Mouse (Mus musculus): ENCODE measurements around the gene Tnrc6b.
A peak's percentile ranks its signal among the peaks of the same experiment; 100 is the strongest.
"Not testable (repeated sequence)": the region's sequence is repeated elsewhere in the genome, so short reads cannot be mapped to it uniquely, and the experiment has no call there.

Tnrc6b gene

DNA sequence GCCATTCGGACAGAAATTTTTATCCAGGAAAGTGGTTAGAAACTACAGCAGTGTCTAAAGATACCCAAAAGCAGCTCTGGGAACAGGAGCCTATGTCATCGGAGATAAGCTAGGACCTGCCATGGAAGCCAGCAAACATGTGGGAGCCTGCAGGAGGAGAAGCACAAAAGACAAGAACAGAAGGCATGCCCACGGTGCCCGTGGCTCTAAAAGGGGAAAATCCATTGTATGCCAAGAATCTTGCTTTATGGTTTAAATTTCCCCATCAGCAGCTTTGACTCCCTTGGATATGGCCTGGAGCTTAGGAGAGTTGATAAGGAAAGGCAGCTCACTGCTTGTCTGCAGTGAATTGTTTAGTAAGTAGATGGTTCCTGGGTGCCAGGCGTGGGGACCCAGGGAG lies 8.2 kb upstream of the Tnrc6b start:
- DNase-seq = no peak

DNA sequence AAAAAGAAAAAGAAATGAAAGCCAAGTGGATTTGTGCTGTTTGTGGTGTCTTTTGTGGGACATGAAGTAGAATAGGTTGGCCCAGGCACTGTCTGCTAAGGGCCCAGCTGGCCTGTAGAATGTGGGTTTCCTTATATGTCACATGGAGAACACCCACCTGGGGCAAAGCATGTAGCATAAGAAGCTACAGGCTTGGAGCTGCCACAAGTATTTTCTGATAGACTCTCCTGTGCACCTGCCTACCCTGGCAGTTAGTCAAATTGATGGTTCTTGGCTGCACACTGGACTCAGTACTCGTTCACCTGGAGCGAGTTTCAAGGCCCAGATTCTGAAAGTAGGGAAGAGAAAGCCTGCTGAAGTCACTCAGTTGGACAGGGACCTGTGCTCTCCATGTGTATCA lies 7.6 kb upstream of the Tnrc6b start:
- DNase-seq = peak; percentile 54

DNA sequence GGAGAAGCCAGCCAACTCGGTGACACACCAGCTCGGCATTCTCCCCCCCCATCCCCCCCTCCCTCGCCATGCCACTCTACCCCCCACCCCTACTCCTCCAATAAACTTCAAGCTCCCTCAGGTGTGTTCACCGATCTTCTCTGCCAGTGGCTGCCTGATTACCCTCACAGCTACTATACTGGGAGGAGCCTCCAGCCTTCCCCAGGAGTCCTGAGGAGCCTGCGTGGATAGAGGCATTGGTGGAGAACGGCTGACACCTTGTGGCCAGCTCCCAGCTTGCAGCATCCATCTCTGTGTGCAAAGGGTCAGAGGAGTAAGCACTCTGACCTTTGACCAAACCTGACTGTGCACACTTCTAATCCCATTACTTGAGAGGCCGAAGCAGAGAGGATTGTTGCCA lies 6.8 kb upstream of the Tnrc6b start:
- peak; percentile 91 for DNase-seq

DNA sequence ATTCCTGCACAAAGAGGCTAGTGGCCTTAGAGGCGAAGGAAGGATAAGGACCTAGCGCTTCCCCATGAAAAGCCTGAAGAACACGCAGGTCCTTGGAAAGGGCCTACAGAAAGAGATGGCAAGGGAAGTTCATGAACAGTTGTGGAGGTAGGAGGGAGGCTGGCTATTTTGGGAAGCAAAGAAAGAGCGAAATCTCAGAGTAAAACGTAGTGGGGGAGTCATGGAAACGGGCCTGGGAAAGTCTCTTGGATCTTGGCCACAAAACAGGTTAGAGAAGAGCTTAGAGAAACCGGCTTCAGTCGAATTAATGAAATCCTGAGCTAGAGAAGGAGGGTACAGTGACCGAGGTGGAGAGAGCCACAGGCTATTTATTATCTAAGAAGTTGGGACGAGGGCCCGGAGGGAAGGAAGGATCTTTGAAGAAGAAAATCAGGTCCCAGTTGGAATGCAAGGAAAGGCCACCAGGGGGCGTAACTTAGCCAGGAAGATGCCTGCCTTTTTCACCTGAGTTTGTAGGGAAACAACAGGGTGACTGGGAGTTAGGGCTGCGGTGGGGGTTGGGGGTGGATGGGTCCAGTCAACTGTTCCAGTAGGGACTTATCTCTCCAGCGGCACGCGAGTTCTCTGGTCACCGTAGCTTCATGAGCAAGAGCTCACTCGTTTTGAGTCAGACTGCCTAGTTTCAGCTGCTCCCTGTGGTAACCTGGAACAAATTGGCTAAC lies 5.1 kb upstream of the Tnrc6b start:
- peak; percentile 92 for DNase-seq

DNA sequence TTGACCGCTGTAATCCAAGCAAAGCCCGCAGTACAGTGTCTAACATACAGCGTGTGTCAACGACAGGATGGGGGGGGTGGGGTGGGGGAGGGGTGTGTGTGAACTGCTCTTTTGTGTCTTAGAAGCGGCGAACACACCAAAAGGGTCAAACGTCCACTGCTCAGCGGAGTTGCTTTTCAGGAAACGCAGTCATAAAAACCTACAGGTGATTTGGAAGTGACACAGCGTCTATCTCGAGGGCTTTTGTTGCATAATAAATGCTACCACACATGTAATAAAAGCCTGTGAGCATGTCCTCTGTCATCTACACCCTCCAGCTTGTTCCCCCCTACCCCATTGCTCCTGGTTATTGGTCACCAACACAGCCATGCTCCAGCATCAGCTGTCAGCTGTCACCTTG lies 4.5 kb upstream of the Tnrc6b start:
- no peak for DNase-seq

DNA sequence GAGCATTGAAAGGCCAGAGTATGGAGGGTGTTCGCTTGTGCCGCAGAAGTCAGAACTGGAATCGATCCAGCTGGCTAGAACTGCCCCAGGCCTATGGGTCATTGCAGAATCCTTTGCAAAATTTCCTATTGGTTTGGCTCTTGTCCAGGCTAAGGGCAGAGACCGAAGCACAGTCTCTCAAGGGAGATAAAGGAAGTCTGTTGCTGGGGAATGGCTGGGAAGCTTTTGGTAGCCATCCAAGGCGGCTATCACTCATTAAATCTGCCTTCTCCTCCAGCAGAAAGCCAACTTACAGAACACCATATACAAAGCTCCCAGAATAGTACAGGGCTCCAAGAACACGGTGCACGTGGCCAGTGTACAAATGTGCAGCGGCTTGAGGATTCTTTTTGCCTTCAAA lies 4.0 kb upstream of the Tnrc6b start:
- DNase-seq = peak; percentile 69

DNA sequence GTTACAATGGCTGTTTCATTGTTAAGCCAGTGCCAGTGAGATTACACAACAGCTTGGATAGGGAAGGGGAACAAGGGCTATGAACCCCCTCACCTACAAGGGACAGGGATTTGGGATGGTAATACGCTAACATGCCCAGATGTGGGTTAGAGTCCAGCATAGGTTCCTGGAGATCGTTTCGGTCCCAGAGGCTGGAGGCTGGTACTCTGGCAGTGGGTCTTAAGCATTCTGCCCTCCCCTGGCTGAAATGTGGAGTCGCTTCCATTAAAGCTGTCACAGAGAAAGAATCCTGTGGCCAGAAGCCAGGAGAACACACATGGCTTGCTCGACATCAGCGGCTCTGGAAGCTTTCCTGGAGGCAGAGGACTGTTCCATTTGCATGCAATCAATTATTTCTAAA lies 1.5 kb upstream of the Tnrc6b start:
- DNase-seq = peak; percentile 81

DNA sequence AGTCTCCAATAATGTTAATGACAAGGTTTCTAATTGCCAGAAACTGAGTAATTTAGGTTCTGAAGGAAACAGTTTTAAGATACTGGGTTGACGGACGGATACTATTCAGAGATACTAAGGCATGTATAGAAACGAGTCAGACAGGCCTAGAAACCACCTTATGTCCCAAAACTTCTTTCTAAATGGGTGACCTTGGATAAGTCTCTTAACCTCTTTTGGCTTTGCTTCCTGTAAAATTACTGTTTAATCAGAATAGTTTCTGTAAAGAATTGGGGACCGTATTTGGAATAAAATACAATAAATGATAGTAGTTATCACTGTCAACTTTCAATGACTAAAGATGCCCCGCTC lies 881 bp upstream of the Tnrc6b start:
- DNase-seq = no peak

DNA sequence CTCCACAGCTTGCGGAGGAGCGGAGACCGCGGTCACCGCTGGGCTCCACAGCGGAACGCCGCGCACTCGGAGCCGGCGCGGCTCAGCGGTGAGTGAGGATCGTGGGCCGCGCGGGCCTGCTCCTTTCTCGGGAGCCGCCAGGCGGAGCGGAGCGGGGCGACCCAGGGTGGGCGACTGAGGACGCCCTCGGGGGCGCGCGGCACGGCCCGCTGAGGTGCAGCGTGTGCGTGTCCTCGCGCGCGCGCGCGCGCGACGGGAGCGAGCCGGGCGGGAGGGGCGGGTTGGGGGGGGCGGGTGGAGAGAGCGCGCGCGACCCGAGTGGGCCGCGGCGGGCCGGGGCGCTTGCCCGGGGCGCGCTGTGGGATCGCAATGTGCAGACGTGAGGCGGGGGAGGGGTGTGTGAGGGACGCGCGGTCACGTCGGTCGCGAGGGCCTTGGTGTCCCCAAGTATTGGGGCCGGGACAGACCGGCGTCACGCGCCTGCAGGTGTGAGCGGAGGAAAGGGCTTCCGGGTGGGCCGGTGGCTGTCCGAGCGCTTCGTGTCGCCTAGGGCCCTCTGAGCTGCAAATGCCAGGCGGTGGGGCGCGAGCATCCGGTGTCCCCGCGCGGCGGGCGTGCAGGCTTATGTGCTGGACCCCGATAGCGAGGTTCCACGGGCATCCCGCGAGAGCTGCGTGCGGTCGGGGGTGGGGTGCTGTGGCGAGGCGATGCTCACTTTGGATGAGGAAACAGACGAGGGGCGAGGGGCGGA lies 463 bp downstream of the Tnrc6b start:
- DNase-seq = peak; percentile 71

DNA sequence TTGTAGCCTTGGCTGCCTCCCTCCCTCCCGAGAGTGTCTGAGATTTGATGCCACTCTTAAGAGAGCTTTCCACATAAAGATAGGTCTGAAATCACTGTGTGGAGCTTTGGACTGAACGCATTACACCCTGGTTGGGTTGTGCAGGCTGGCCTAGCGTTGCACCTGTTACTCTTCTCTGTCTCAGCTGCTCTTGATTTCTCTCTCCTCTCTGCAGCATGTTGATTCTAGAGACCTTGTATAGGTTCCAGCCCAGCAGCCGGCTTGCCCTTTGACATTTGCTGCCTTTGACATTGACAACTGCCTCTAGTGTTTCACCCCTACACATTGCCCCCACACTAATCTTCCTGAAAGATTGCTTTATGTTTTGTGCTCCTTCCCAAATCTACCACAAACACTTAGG lies 3.2 kb downstream of the Tnrc6b start:
- no peak for DNase-seq

DNA sequence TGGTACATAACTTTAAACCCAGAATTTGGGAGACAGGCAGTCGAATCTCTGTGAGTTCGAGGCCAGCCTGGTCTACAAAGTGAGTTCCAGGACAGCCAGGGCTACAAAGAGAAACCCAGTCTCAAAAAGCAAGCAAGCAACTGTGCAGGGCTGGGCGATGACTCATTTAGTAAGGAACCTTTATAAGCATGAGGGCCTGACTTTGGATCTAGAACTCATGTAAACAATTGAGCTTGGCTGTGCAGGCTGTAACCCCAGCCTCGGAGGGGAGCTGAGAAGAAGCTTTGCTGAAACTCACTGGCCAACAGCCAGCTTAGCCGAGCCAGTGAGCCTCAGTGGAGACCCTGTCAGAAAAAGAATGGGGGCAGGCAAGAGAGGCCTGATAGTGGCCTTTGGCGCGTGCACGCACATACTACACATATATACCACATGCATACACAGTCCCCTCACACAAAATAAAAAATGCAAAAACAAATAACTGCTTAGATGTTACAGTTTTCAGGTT lies 5.6 kb downstream of the Tnrc6b start:
- DNase-seq = no peak

DNA sequence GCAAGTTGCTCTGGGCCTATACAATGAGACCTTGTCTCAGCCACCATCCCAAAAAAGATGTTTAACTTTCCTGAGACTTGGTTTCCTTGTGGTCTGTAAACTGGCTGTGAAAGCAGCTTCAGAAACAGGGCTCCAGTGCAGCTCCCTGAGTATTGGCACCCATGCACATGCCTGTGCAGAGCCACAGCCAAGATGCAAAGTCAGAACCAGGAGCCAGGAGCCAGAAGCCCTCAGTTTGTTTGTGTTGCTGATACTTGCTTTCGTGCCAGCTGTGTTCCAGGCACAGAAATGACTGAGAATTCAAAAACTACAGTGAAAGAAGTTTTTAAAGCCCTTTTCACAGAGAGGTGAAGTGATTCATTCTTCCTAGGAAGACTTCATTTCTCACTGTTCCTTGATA lies 6.3 kb downstream of the Tnrc6b start:
- no peak for DNase-seq

DNA sequence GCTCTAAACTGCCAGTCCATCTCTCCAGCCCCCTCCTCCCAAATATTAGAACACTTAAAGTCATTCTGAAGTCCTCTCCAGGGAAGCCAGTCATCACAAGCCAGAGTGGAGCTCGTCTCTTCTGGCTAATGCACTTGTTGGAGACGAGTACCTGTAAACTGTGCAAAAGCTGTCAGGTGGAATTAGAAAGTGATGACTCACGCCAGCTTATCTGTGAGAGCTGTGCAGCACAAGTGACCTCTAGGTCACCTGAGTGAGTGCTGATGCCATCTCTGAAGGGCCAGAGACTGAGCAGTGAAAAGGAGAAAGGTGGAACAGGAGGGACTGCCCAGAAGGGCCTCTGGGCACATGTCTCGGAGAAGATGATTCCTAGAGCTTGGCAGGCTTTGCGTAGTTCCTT lies 9.1 kb downstream of the Tnrc6b start:
- no peak for DNase-seq

DNA sequence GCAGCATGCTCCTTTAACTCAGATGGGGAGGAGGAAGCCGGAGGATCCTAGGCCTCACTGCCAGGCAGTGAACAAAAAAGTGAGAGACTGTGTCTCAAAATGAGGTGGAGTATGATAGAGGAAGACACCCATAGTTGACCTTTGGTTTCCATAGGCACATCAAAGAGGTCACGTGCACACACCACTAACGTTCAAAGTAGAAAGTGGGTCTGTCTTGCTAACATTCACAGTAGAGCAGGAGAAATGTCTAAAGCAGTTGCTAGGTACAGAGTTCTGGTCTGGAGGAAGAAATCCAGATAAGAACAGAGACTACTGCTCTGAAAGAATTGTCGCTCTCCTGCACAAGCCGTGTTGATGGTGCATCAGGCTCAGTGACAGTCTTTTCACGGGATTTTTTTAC lies 10.7 kb downstream of the Tnrc6b start:
- no peak for DNase-seq

DNA sequence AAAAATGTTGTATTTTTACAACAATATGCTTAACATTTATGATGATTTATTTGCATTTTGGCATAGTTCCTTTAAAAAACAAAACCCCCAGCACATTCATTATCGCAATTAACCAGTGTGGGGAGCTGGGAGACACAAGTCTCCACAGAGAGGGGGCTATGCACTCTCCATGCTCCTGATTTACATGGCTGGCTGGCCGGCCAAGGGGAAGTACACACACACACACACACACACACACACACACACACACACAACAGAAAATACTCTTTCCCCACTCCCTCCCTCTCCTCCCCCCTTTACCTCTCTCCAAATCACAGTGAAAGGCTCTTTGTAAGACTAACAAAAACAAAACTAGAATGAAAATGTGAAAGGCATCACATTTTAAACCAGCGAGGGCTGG lies 11.3 kb downstream of the Tnrc6b start:
- no peak for DNase-seq

DNA sequence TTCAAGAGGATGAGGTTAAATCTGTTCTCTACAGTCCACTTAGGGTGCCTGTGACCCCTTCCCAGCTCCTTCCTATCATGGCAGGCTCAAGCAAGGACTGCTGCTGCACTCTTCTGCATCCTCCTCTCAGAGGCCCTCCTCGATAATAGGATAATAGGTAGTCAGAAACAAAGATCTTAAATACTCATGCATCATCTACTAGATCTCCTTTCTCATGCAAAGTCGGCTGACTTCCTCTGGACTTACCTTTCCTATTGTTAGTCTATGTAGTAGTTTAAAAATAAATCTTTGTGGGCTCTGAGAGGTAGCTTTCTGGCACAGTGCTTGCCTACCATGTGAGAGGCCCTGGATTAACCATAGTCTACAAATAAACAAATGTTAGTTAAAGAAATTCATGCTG lies 18.4 kb downstream of the Tnrc6b start:
- DNase-seq = no peak

DNA sequence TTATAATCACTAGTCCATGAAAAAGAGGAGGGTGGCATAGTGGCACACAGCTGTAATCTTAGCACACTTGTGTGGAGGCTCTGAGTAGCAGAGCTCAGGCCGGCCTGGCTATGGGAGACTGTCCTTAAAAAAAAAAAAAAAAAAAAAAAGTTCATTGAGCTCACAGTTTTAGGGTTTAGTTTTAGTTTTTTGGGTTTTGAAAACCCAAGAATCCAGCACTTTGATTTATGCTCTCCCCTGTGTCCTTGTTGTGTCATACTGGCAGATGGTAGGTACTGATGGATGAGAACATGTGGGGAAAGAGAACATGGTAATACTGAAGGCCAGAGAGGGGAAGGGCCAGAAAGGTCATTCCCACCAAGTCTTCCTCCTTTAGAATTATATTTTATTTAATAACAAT lies 19.9 kb downstream of the Tnrc6b start:
- DNase-seq = no peak

DNA sequence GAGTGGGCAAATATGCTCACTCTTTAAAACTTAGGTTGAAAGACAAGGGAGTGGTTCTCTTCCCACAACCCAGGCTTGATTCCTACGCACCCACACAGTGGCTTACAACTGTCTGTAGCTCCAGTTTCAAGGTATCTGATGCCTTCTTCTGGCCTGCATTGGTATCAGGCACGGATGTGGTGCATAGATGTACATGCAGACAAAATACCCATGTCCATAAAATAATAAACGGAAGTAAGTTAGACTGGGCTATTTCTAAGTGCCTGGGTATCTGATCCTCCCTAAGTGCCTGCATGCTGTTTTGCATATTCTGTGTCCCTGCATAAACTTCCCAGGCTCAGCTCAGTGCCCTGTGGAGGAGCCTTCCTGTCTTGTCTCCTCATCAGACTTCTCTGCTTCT lies 20.4 kb downstream of the Tnrc6b start:
- DNase-seq = no peak

DNA sequence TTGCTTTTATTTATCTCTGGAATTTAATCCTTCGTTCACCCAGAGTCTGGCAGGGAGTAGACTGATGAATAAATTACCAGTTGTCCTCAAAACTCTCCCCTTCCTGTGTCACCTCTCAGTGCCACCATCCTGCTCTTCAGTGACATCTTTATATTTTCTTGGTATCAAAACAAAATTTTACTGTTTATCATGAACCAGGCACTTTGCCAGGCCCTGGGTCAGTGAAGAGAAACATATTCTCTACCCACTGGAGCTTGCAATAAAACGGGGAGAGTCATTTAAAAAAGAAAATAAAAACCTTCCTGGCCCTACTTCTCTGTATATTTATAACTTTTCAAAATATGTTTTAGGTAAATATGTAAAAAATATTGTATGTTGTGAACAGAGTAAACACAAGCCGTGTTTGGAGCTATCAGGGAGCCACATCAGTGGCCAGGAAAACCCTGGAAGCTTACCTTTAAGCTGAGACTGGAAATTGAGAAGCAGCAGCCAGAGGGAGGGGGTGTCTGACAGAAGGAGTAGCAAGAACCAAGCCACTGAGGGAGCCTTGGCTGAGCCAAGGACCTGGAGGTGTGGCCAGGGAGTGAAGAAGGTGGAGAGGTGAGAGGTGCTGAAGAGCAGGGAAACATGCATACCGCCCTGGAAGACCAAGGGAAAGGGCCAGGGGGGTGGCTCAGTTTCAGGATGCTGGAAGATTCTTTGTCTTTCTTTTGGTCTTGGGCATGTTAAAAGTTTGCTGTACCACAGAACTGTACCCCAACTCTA lies 21.3 kb downstream of the Tnrc6b start:
- DNase-seq = no peak

DNA sequence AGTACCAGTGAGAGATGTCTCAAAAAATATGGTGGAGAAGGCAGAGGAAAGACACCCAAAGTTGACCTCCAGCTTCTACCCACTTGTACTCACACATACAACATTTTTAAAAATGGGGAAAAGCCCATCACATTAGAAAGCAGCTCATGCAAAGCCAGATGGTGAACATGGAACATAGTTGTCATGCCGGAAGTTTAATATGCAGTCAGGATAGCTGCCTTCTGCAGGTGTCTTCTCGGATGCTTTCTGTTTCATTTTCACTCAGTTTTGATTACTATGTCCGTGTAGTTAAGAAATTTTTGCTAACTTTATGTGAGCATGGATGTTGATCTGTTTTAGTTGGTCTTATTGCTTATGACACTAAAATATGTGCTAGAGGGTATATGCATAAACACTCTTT lies 24.2 kb downstream of the Tnrc6b start:
- DNase-seq = no peak

DNA sequence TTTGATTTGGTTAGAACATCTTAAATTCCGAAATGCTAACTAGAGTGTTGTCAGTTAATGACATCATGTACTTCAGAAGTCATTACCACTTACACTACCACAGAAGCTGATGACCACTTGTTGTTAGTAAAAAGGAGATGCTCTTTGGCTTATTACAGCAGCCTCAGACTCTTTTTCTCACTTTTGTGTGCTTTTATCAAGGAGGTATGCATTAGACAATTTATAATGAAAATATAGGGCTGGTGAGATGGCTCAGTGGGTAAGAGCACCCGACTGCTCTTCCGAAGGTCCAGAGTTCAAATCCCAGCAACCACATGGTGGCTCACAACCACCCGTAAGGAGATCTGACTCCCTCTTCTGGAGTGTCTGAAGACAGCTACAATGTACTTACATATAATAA lies 24.6 kb downstream of the Tnrc6b start:
- not testable (repeated sequence) for DNase-seq

DNA sequence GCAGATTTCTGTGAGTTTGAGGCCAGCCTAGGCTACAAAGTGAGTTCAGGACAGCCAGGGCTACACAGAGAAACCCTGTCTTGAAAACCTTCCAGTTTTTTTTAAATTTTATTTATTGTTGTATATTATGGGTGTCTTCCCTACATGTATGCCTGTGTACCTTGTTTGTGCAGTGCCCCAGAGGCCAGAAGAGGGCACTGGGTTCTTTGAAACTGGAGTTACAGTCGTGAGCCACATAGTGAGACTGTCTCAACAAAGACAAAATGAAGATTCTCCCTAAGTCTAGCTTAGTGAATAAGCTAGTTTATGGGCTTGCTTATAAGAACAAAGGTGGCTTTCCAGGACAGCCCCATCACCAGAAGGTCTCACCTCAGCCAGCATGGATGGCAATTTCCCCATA lies 25.4 kb downstream of the Tnrc6b start:
- no peak for DNase-seq

DNA sequence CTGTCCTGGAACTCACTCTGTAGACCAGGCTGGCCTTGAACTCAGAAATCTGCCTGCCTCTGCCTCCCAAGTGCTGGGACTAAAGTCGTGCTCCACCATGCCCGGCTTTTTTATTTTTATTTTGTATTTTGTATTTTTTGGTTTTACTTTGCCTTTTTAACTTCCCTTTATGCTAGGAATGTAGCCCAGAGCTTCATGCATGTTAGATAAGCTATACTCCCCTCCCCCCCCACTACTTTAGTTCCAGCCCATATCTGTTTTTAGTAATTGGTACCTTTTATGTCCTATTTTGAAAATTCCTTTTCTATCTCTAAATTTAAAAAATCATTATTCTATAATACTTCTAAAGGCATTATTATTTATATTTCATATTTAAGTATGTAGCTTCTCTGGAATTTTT lies 27.1 kb downstream of the Tnrc6b start:
- DNase-seq = no peak

DNA sequence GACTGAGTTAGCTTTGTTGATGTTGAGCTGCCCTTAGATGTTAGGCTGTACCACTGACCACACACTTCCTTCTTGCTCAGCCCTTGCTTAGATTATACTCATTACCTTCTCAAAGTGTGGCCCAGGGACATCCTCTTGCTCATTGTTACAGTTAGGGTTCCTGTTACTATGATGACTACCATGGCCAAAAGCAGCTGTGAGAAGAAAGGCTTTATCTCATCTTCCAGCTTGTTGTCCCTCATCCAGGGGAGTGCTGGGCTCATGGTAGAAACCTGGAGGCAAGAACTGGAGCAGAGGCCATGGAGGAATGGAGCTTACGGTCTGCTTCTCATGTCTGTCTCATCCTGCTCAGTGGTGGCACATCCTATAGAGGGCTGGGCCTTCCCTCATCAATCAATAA lies 28.9 kb downstream of the Tnrc6b start:
- DNase-seq = no peak

Data from cerebellum, adult 9-10 months (tissue).